Comparison of ENCODE assay signal across 29 mouse cellular contexts in genomic region chr3:39560951-39561350, GRCm38 (mm10).
DNase-seq lines count a peak whose midpoint lies in the region; ATAC-seq lines count a peak whose summit lies in the region.
"Had no signal": no experiment of that assay in that cellular context is flagged by ENCODE, and none has a peak within 500 bp of the region (broad histone marks: within the 10 kb centered on the region; RNA-seq: fewer than 3 reads in every experiment).

No protein-coding gene starts in this region.

- H3K36me3 ChIP-seq in forebrain, embryonic 10.5 days (replicated peaks), result no peaks in the 10 kb centered on the region
- H3K36me3 ChIP-seq in forebrain, embryonic 11.5 days (ENCODE audit: control insufficient read depth, insufficient read depth, low read length), result no peaks in the 10 kb centered on the region
- H3K36me3 ChIP-seq in midbrain, embryonic 11.5 days (ENCODE audit: control insufficient read depth, insufficient read depth, low read length), result no peaks in the 10 kb centered on the region
- no peaks in the 10 kb centered on the region for H3K36me3 ChIP-seq in midbrain, embryonic 13.5 days
- no peaks in the 10 kb centered on the region for H3K36me3 ChIP-seq in embryonic facial prominence, embryonic 11.5 days (replicated peaks; ENCODE audit: control insufficient read depth, insufficient read depth, low read depth, low read length)
- H3K36me3 ChIP-seq: embryonic facial prominence, embryonic 13.5 days; G1E; hindbrain, embryonic 12.5 days; kidney, embryonic 15.5 days; midbrain, embryonic 12.5 days; stomach, embryonic 15.5 days had no signal

- WGBS in forebrain, embryonic 10.5 days, result 70% methylated on average over 1 of the region's 1 CpGs
- 80% methylated on average over 1 of the region's 1 CpGs for WGBS in forebrain, embryonic 11.5 days
- WGBS in midbrain, embryonic 11.5 days, result 85% methylated on average over 1 of the region's 1 CpGs
- 85% methylated on average over 1 of the region's 1 CpGs for WGBS in midbrain, embryonic 13.5 days
- 46% methylated on average over 1 of the region's 1 CpGs for WGBS in embryonic facial prominence, embryonic 11.5 days

- no peak overlapping the region for H3K9ac ChIP-seq in forebrain, embryonic 11.5 days (ENCODE audit: low read length)
- H3K9ac ChIP-seq in midbrain, embryonic 11.5 days (ENCODE audit: low read length), result no peak overlapping the region
- H3K9ac ChIP-seq in midbrain, embryonic 13.5 days (replicated peaks), result no peak overlapping the region
- H3K9ac ChIP-seq in embryonic facial prominence, embryonic 11.5 days (replicated peaks; ENCODE audit: low read length), result no peak overlapping the region
- H3K9ac ChIP-seq: embryonic facial prominence, embryonic 13.5 days; forebrain, embryonic 13.5 days; hindbrain, embryonic 12.5 days; kidney, embryonic 15.5 days; liver, embryonic 14.5 days; midbrain, embryonic 12.5 days; stomach, embryonic 15.5 days had no signal

- H3K4me3 ChIP-seq in forebrain, embryonic 10.5 days, result no peak overlapping the region
- no peak overlapping the region for H3K4me3 ChIP-seq in forebrain, embryonic 11.5 days (ENCODE audit: low read depth, low read length)
- no peak overlapping the region for H3K4me3 ChIP-seq in midbrain, embryonic 11.5 days (ENCODE audit: low read depth, low read length)
- H3K4me3 ChIP-seq in midbrain, embryonic 13.5 days (replicated peaks), result no peak overlapping the region
- H3K4me3 ChIP-seq in embryonic facial prominence, embryonic 11.5 days (ENCODE audit: low read depth, low read length), result no peak overlapping the region
- H3K4me3 ChIP-seq: embryonic facial prominence, embryonic 13.5 days; erythroblast, embryonic 14.5 days; forebrain, embryonic 13.5 days; hindbrain, embryonic 12.5 days; kidney, embryonic 15.5 days; layer of hippocampus, adult 2 months; midbrain, embryonic 12.5 days; stomach, embryonic 15.5 days had no signal

- H3K27ac ChIP-seq in forebrain, embryonic 10.5 days, result no peak overlapping the region
- no peak overlapping the region for H3K27ac ChIP-seq in forebrain, embryonic 11.5 days (ENCODE audit: low read depth, low read length)
- no peak overlapping the region for H3K27ac ChIP-seq in midbrain, embryonic 11.5 days (ENCODE audit: low read depth, low read length)
- no peak overlapping the region for H3K27ac ChIP-seq in midbrain, embryonic 13.5 days
- H3K27ac ChIP-seq in embryonic facial prominence, embryonic 11.5 days (replicated peaks; ENCODE audit: low read depth, low read length), result no peak overlapping the region
- H3K27ac ChIP-seq: embryonic facial prominence, embryonic 13.5 days; forebrain, embryonic 13.5 days; hindbrain, embryonic 12.5 days; kidney, embryonic 15.5 days; layer of hippocampus, adult 2 months; liver, embryonic 14.5 days; midbrain, embryonic 12.5 days; stomach, embryonic 15.5 days had no signal

- no peaks in the 10 kb centered on the region for H3K4me1 ChIP-seq in forebrain, embryonic 10.5 days
- no peaks in the 10 kb centered on the region for H3K4me1 ChIP-seq in forebrain, embryonic 11.5 days (replicated peaks; ENCODE audit: control insufficient read depth, insufficient read depth, low read length)
- no peaks in the 10 kb centered on the region for H3K4me1 ChIP-seq in midbrain, embryonic 11.5 days (ENCODE audit: control insufficient read depth, insufficient read depth, low read length)
- H3K4me1 ChIP-seq in midbrain, embryonic 13.5 days (replicated peaks), result no peaks in the 10 kb centered on the region
- no peaks in the 10 kb centered on the region for H3K4me1 ChIP-seq in embryonic facial prominence, embryonic 11.5 days (ENCODE audit: control insufficient read depth, insufficient read depth, low read length)
- H3K4me1 ChIP-seq: forebrain, embryonic 13.5 days; hindbrain, embryonic 12.5 days; kidney, embryonic 15.5 days; midbrain, embryonic 12.5 days; stomach, embryonic 15.5 days had no signal

- no peak for ATAC-seq in forebrain, embryonic 11.5 days (replicated peaks; ENCODE audit: low FRiP score)
- ATAC-seq in midbrain, embryonic 11.5 days (ENCODE audit: low FRiP score), result no peak
- ATAC-seq in midbrain, embryonic 13.5 days, result no peak
- no peak for ATAC-seq in embryonic facial prominence, embryonic 11.5 days (replicated peaks; ENCODE audit: insufficient number of reproducible peaks, low FRiP score, low TSS enrichment, low read depth)
- ATAC-seq: forebrain, embryonic 13.5 days had no signal

- no peak overlapping the region for H3K4me2 ChIP-seq in forebrain, embryonic 11.5 days (ENCODE audit: low read depth, low read length, severe bottlenecking)
- no peak overlapping the region for H3K4me2 ChIP-seq in midbrain, embryonic 11.5 days
- no peak overlapping the region for H3K4me2 ChIP-seq in midbrain, embryonic 13.5 days (replicated peaks)
- H3K4me2 ChIP-seq in embryonic facial prominence, embryonic 11.5 days (ENCODE audit: low read depth, low read length), result no peak overlapping the region
- H3K4me2 ChIP-seq: embryonic facial prominence, embryonic 13.5 days; forebrain, embryonic 13.5 days; hindbrain, embryonic 12.5 days; kidney, embryonic 15.5 days; midbrain, embryonic 12.5 days; stomach, embryonic 15.5 days had no signal

- DNase-seq in forebrain, embryonic 10.5 days (ENCODE audit: extremely low spot score, low spot score), result peak; percentile 15
- no peak for DNase-seq in forebrain, embryonic 11.5 days (ENCODE audit: low spot score)
- DNase-seq in midbrain, embryonic 11.5 days (ENCODE audit: low spot score, missing footprints), result peak; percentile 44
- DNase-seq in embryonic facial prominence, embryonic 11.5 days (ENCODE audit: low spot score), result peak; percentile 64
- DNase-seq in kidney, adult 8-10 months, result no peak
- DNase-seq in adrenal gland, postnatal 10 days, result no peak
- DNase-seq: adrenal gland, adult 8-10 months; cerebellum, adult 9-10 months; gastrocnemius, postnatal 14 days; heart, postnatal 14 days; kidney, adult 11 months; kidney, postnatal 25 days; left cerebral cortex, postnatal 4 days; liver; lung, adult 2 months; lung, postnatal 10 days; right cerebral cortex, postnatal 25 days; thymus, postnatal 14 days had no signal

- no peaks in the 10 kb centered on the region for H3K9me3 ChIP-seq in forebrain, embryonic 10.5 days
- no peaks in the 10 kb centered on the region for H3K9me3 ChIP-seq in forebrain, embryonic 11.5 days (ENCODE audit: control insufficient read depth, low read length)
- H3K9me3 ChIP-seq in midbrain, embryonic 11.5 days (ENCODE audit: control insufficient read depth, low read length), result no peaks in the 10 kb centered on the region
- no peaks in the 10 kb centered on the region for H3K9me3 ChIP-seq in midbrain, embryonic 13.5 days
- no peaks in the 10 kb centered on the region for H3K9me3 ChIP-seq in embryonic facial prominence, embryonic 11.5 days (replicated peaks; ENCODE audit: control insufficient read depth, low read length)
- H3K9me3 ChIP-seq: embryonic facial prominence, embryonic 13.5 days; forebrain, embryonic 13.5 days; G1E; hindbrain, embryonic 12.5 days; kidney, embryonic 15.5 days; midbrain, embryonic 12.5 days; stomach, embryonic 15.5 days had no signal

- H3K27me3 ChIP-seq in forebrain, embryonic 10.5 days (ENCODE audit: poor library complexity, severe bottlenecking), result no peaks in the 10 kb centered on the region
- H3K27me3 ChIP-seq in forebrain, embryonic 11.5 days (ENCODE audit: control insufficient read depth, insufficient read depth, low read length), result no peaks in the 10 kb centered on the region
- H3K27me3 ChIP-seq in midbrain, embryonic 11.5 days (ENCODE audit: control insufficient read depth, insufficient read depth, low read length), result no peaks in the 10 kb centered on the region
- H3K27me3 ChIP-seq in midbrain, embryonic 13.5 days, result no peaks in the 10 kb centered on the region
- no peaks in the 10 kb centered on the region for H3K27me3 ChIP-seq in embryonic facial prominence, embryonic 11.5 days (ENCODE audit: control insufficient read depth, insufficient read depth, low read length)
- H3K27me3 ChIP-seq: embryonic facial prominence, embryonic 13.5 days; forebrain, embryonic 13.5 days; hindbrain, embryonic 12.5 days; kidney, embryonic 15.5 days; midbrain, embryonic 12.5 days; stomach, embryonic 15.5 days had no signal

Comparison
In these comparisons a context has a peak if more than half of its experiments do, and no peak if none do; other contexts are left out.
1. DNase-seq: peak in forebrain, embryonic 10.5 days (single experiment), midbrain, embryonic 11.5 days (single experiment) and embryonic facial prominence, embryonic 11.5 days (single experiment); none in forebrain, embryonic 11.5 days (single experiment), kidney, adult 8-10 months (0 of 2) and adrenal gland, postnatal 10 days (single experiment).